ENCODE assay signal across 8 mouse cellular contexts in the genomic region with DNA sequence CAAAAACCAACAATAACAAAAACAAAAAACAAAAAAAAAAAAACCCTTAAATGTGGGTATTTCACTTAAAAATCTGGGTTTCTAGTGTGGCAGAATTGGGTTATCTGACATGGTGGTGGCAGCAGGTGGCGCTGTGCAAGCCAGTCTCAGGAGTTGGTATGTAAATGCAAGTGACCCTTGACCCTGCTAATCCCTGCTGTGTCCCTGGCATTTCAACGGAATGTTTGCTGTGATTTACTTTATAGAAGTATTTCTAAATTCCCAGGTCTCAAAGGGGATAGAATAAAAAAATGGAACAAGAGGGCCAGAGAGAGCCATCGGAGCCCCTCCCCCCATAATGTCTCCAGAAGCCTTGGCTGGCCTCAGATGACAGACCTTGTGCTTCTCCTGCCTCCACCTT. TPM values are rescaled to one million over a fixed set of nuclear protein-coding genes. Genes with fewer than 3 reads are reported as not detected.
DNase-seq lines count a peak whose midpoint lies in the region; ATAC-seq and TF ChIP-seq lines count a peak whose summit lies in the region.

No protein-coding gene starts in this region.

- ATAC-seq in midbrain, embryonic 11.5 days (ENCODE audit: low FRiP score): peak; percentile 27; the same call in 1 of the 2 replicates
- no peak for ATAC-seq in midbrain, embryonic 13.5 days

- no peak for TF ChIP-seq POLR2A in cerebellum, adult 2 months (IDR thresholded peaks at IDR 0.05; ENCODE audit: borderline replicate concordance, insufficient read depth, low read length)

- H3K27ac ChIP-seq in cerebellum, adult 2 months (ENCODE audit: insufficient read depth, low read length): no peak overlapping the region
- no peak overlapping the region for H3K27ac ChIP-seq in midbrain, embryonic 11.5 days (ENCODE audit: low read depth, low read length)
- no peak overlapping the region for H3K27ac ChIP-seq in midbrain, embryonic 13.5 days

- no peak for DNase-seq in cerebellum, adult 2 months
- no peak for DNase-seq in cerebellum, adult 11 months
- DNase-seq in midbrain, embryonic 11.5 days (ENCODE audit: low spot score, missing footprints): peak; percentile 95
- DNase-seq in embryo, embryonic 11 days: peak; percentile 80
- DNase-seq in lung, postnatal 14 days: peak; percentile 27
- DNase-seq in ovary, postnatal 14 days (ENCODE audit: low spot score): no peak
- DNase-seq in right cerebral cortex, postnatal 14 days: no peak

- no peak overlapping the region for H3K4me3 ChIP-seq in cerebellum, adult 2 months (replicated peaks; ENCODE audit: insufficient read depth, low read depth, low read length)
- no peak overlapping the region for H3K4me3 ChIP-seq in midbrain, embryonic 11.5 days (ENCODE audit: low read depth, low read length)
- no peak overlapping the region for H3K4me3 ChIP-seq in midbrain, embryonic 13.5 days (replicated peaks)

- no peaks in the 10 kb centered on the region for H3K9me3 ChIP-seq in midbrain, embryonic 11.5 days (ENCODE audit: control insufficient read depth, low read length)
- no peaks in the 10 kb centered on the region for H3K9me3 ChIP-seq in midbrain, embryonic 13.5 days

- H3K9ac ChIP-seq in midbrain, embryonic 11.5 days (ENCODE audit: low read length): no peak overlapping the region
- no peak overlapping the region for H3K9ac ChIP-seq in midbrain, embryonic 13.5 days (replicated peaks)

- H3K4me1 ChIP-seq in cerebellum, adult 2 months (ENCODE audit: control insufficient read depth, insufficient read depth, low read length): no peaks in the 10 kb centered on the region
- H3K4me1 ChIP-seq in midbrain, embryonic 11.5 days (ENCODE audit: control insufficient read depth, insufficient read depth, low read length): peaks cover 5% of the 10 kb centered on the region; the same call in 1 of the 2 replicates
- H3K4me1 ChIP-seq in midbrain, embryonic 13.5 days (replicated peaks): 0 out of 2 replicates have a peak, but pooled peaks cover 3% of the 10 kb centered on the region

- TF ChIP-seq CTCF in cerebellum, adult 2 months (IDR thresholded peaks at IDR 0.05; ENCODE audit: borderline replicate concordance, insufficient read depth, low read depth, low read length): peak; percentile 58; the same call in 1 of the 2 replicates

- H3K27me3 ChIP-seq in cerebellum, adult 2 months (ENCODE audit: control insufficient read depth, insufficient read depth, low read length): no peaks in the 10 kb centered on the region
- H3K27me3 ChIP-seq in midbrain, embryonic 11.5 days (ENCODE audit: control insufficient read depth, insufficient read depth, low read length): no peaks in the 10 kb centered on the region
- no peaks in the 10 kb centered on the region for H3K27me3 ChIP-seq in midbrain, embryonic 13.5 days

- H3K4me2 ChIP-seq in midbrain, embryonic 11.5 days: 0 out of 2 replicates have a peak overlapping the region, but pooled peaks have one; percentile 11
- no peak overlapping the region for H3K4me2 ChIP-seq in midbrain, embryonic 13.5 days (replicated peaks)

- no peaks in the 10 kb centered on the region; the same call in 1 of the 2 replicates for H3K36me3 ChIP-seq in midbrain, embryonic 11.5 days (ENCODE audit: control insufficient read depth, insufficient read depth, low read length)
- peaks cover 33% of the 10 kb centered on the region for H3K36me3 ChIP-seq in midbrain, embryonic 13.5 days

- 25% methylated on average over 3 of the region's 3 CpGs for WGBS in cerebellum, adult 2 months
- 12% methylated on average over 3 of the region's 3 CpGs for WGBS in midbrain, embryonic 11.5 days
- WGBS in midbrain, embryonic 13.5 days: 18% methylated on average over 3 of the region's 3 CpGs

RNA-seq across cellular contexts. Expression of a gene that starts 3.4 kb away (rescaled TPM):
- 307 and 356 TPM in 2 replicates for polyA plus RNA-seq in cerebellum, adult 2 months (2012; rRNA removed)
- 12.7 and 14.0 TPM in 2 replicates for polyA plus RNA-seq in midbrain, embryonic 11.5 days (2014; fragmentation: Nextera tagmentation; extraction: Ambion mirVana)
- polyA plus RNA-seq in midbrain, embryonic 13.5 days (2015; fragmentation: Nextera tagmentation; extraction: Ambion mirVana): 22.2 and 27.2 TPM in 2 replicates

RNA-seq across cellular contexts. Expression of a gene that starts 34.8 kb away (rescaled TPM):
- polyA plus RNA-seq in cerebellum, adult 2 months (2012; rRNA removed): not detected in 2 replicates
- polyA plus RNA-seq in midbrain, embryonic 11.5 days (2014; fragmentation: Nextera tagmentation; extraction: Ambion mirVana): 0.60 and 1.1 TPM in 2 replicates
- polyA plus RNA-seq in midbrain, embryonic 13.5 days (2015; fragmentation: Nextera tagmentation; extraction: Ambion mirVana): 0.61 and 0.96 TPM in 2 replicates

RNA-seq across cellular contexts. Expression of a gene that starts 35.0 kb away (rescaled TPM):
- polyA plus RNA-seq in cerebellum, adult 2 months (2012; rRNA removed): 11.5 and 13.3 TPM in 2 replicates
- polyA plus RNA-seq in midbrain, embryonic 11.5 days (2014; fragmentation: Nextera tagmentation; extraction: Ambion mirVana): 0.92 and 1.2 TPM in 2 replicates
- polyA plus RNA-seq in midbrain, embryonic 13.5 days (2015; fragmentation: Nextera tagmentation; extraction: Ambion mirVana): 2.0 and 2.1 TPM in 2 replicates

RNA-seq across cellular contexts. Expression of a gene that starts 44.6 kb away (rescaled TPM):
- polyA plus RNA-seq in cerebellum, adult 2 months (2012; rRNA removed): 14.8 and 14.9 TPM in 2 replicates
- polyA plus RNA-seq in midbrain, embryonic 11.5 days (2014; fragmentation: Nextera tagmentation; extraction: Ambion mirVana): 12.3 and 14.1 TPM in 2 replicates
- 12.3 and 13.4 TPM in 2 replicates for polyA plus RNA-seq in midbrain, embryonic 13.5 days (2015; fragmentation: Nextera tagmentation; extraction: Ambion mirVana)

Comparison
In these comparisons a context has a peak if more than half of its experiments do, and no peak if none do; other contexts are left out.
1. DNase-seq: peak in midbrain, embryonic 11.5 days (single experiment), embryo, embryonic 11 days (single experiment) and lung, postnatal 14 days (single experiment); none in cerebellum, adult 2 months (0 of 2), cerebellum, adult 11 months (single experiment), ovary, postnatal 14 days (single experiment) and right cerebral cortex, postnatal 14 days (single experiment).
2. RNA of a gene that starts 3.4 kb away (polyA plus RNA-seq): 307 to 356 TPM in cerebellum, adult 2 months; 22.2 to 27.2 TPM in midbrain, embryonic 13.5 days and 12.7 to 14.0 TPM in midbrain, embryonic 11.5 days; every median in the first group is over 10 times any median in the second.